Mouse (Mus musculus): ENCODE measurements at regions not wholly inside any gene's neighbourhood (a gene's known extent, or its start where the extent isn't known, plus 50 kb on each side); places are given as distances from the start of the nearest gene placed in this dataset.

DNA sequence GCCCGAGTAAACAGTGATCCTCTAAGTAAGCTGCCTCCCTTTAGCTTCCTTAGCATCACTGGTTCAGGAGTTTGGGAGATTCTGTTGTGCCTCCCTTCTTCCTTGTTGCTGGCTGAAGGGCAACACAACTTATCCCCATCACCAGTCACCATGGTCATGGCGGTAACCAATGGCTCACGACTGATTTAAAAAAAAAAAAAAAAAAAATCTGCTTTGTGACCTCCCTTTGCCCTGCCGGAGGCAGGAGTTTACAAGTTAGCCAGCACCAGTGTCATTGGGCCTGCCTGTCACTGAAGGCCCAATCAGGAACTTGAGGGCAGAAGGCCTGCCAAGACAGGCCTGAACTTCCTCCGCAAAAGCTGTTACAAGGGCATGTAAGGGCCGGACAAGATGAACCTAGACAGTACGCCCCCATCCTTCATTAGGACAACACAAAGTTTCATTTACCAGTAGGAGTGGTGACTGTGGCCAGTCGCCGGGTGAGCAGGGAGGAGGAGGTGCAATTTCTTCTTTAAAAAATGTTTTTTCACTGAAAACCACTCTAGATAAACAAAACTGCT, 88.3 kb downstream of the Klhl6 start:
- no peak for TF ChIP-seq CTCF (IDR thresholded peaks at IDR 0.05; ENCODE audit: low read depth)
- no peak for TF ChIP-seq EP300 (IDR thresholded peaks at IDR 0.05; ENCODE audit: low read depth)

Data from heart, postnatal 0 days (tissue).